Mouse (Mus musculus) liver, embryonic 12.5 days (tissue): Measurements from ENCODE around the gene Amz1. TPM values are rescaled to one million over a fixed set of nuclear protein-coding genes. Genes with fewer than 3 reads are reported as not detected.

ENCODE experiments used
- ATAC-seq: fragments of 200-750 bp; cut with Nextera tagmentation; 2 replicates; pipeline ENCODE4 v1.8.0; 2017; ENCODE audit warnings: moderate number of reproducible peaks, mild to moderate bottlenecking, moderate library complexity
- H3K27ac ChIP-seq: fragments of 300-500 bp; sonication (generic); 2 replicates; pipeline ENCODE4 v1.5.1; 2016; ENCODE audit warnings: mild to moderate bottlenecking
- H3K27me3 ChIP-seq: fragments of 300-500 bp; sonication (generic); replicated peaks from 2 replicates; pipeline ENCODE4 v1.6.1; 2016; ENCODE audit warnings: mild to moderate bottlenecking, moderate library complexity
- H3K36me3 ChIP-seq: fragments of 300-500 bp; sonication (generic); 2 replicates; pipeline ENCODE4 v1.6.1; 2016; ENCODE audit warnings: mild to moderate bottlenecking, moderate library complexity
- H3K4me1 ChIP-seq: fragments of 300-500 bp; sonication (generic); 2 replicates; pipeline ENCODE4 v1.6.1; 2016
- H3K4me2 ChIP-seq: fragments of 300-500 bp; sonication (generic); 2 replicates; pipeline ENCODE4 v1.6.1; 2016; ENCODE audit warnings: mild to moderate bottlenecking, moderate library complexity
- H3K4me3 ChIP-seq: fragments of 300-500 bp; sonication (generic); 2 replicates; pipeline ENCODE4 v1.5.1; 2016; ENCODE audit warnings: mild to moderate bottlenecking, moderate library complexity
- H3K9ac ChIP-seq: fragments of 300-500 bp; sonication (generic); 2 replicates; pipeline ENCODE4 v1.6.1; 2016; ENCODE audit warnings: mild to moderate bottlenecking, moderate library complexity
- H3K9me3 ChIP-seq: fragments of 300-500 bp; sonication (generic); replicated peaks from 2 replicates; pipeline ENCODE4 v1.6.1; 2016; ENCODE audit warnings: mild to moderate bottlenecking, moderate library complexity
- WGBS: fragments of 180-500 bp; shearing (Covaris S2); methylation state at CpG from one replicate; pipeline ENCODE4 v1.1.7; 2016; ENCODE audit not compliant: insufficient replicate concordance; 5-methylcytosine and 5-hydroxymethylcytosine counted together
- polyA plus RNA-seq: library from polyadenylated mRNA; unstranded; fragments of >200 nt; fragmentation: Nextera tagmentation; extraction: Ambion mirVana; gene quantifications from 2 replicates; pipeline ENCODE4 v1.2.1, GENCODE M21; 2016

Gene Amz1
- polyA plus RNA-seq, 1 experiment from 2014 or later, result 1.2 TPM

- no peak overlapping the region for H3K27ac ChIP-seq
- no peak overlapping the region for H3K4me3 ChIP-seq
- no peak overlapping the region for H3K9ac ChIP-seq
- WGBS, result 60% methylated on average over 17 of the region's 17 CpGs
- peaks cover 7% of the 10 kb centered on the region for H3K27me3 ChIP-seq
- H3K4me1 ChIP-seq, result peaks cover 18% of the 10 kb centered on the region
- no peak for ATAC-seq
- H3K4me2 ChIP-seq, result no peak overlapping the region
- H3K9me3 ChIP-seq, result no peaks in the 10 kb centered on the region
- no peaks in the 10 kb centered on the region for H3K36me3 ChIP-seq
These were observed 3.2 kb downstream of the Amz1 start for GRCm38 (mm10) chr5:140726946-140727740.

- 40% methylated on average over 11 of the region's 11 CpGs for WGBS
- H3K27ac ChIP-seq, result no peak overlapping the region
- H3K9ac ChIP-seq, result no peak overlapping the region
- H3K4me3 ChIP-seq, result no peak overlapping the region
- no peaks in the 10 kb centered on the region for H3K9me3 ChIP-seq
- H3K4me2 ChIP-seq, result no peak overlapping the region
- ATAC-seq, result no peak
- H3K27me3 ChIP-seq, result peaks cover 29% of the 10 kb centered on the region
- peaks cover 26% of the 10 kb centered on the region for H3K4me1 ChIP-seq
- no peaks in the 10 kb centered on the region for H3K36me3 ChIP-seq
These were observed 7.3 kb downstream of the Amz1 start for GRCm38 (mm10) chr5:140731040-140731797.

GRCm38 (mm10) chr5:140732195-140732594, 8.3 kb downstream of the Amz1 start:
- H3K9ac ChIP-seq, result no peak overlapping the region
- no peaks in the 10 kb centered on the region for H3K36me3 ChIP-seq
- ATAC-seq, result no peak
- no peaks in the 10 kb centered on the region for H3K9me3 ChIP-seq
- H3K27me3 ChIP-seq, result peaks cover 38% of the 10 kb centered on the region
- no peak overlapping the region for H3K4me2 ChIP-seq
- no peak overlapping the region for H3K27ac ChIP-seq
- no peak overlapping the region for H3K4me3 ChIP-seq
- peaks cover 17% of the 10 kb centered on the region for H3K4me1 ChIP-seq
- 48% methylated on average over 4 of the region's 4 CpGs for WGBS

- Histone ChIP-seq H3K9me3 (no peaks in the 10 kb centered on the region), H3K9ac (no peak overlapping the region), H3K4me2 (no peak overlapping the region), H3K27me3 (peaks cover 50% of the 10 kb centered on the region), H3K4me3 (no peak overlapping the region), H3K4me1 (peaks cover 12% of the 10 kb centered on the region), H3K36me3 (no peaks in the 10 kb centered on the region), H3K27ac (no peak overlapping the region)
- no peak for ATAC-seq
- 37% methylated on average over 3 of the region's 3 CpGs for WGBS
These were observed 9.4 kb downstream of the Amz1 start for GRCm38 (mm10) chr5:140733336-140733735.

- Histone ChIP-seq H3K4me2 (peak overlapping the region; percentile 55), H3K27me3 (peaks cover 54% of the 10 kb centered on the region), H3K36me3 (no peaks in the 10 kb centered on the region), H3K9ac (no peak overlapping the region), H3K4me1 (peaks cover 12% of the 10 kb centered on the region), H3K4me3 (peak overlapping the region; percentile 21), H3K27ac (no peak overlapping the region), H3K9me3 (no peaks in the 10 kb centered on the region)
- peak; percentile 27 for ATAC-seq
- under 1% methylated on average over 22 of the region's 22 CpGs for WGBS
These were observed 11.4 kb downstream of the Amz1 start for GRCm38 (mm10) chr5:140735297-140735696.

- peak overlapping the region; percentile 55 for H3K4me2 ChIP-seq
- H3K4me1 ChIP-seq, result peaks cover 12% of the 10 kb centered on the region
- peak overlapping the region; percentile 21 for H3K4me3 ChIP-seq
- peaks cover 54% of the 10 kb centered on the region for H3K27me3 ChIP-seq
- no peaks in the 10 kb centered on the region for H3K9me3 ChIP-seq
- H3K36me3 ChIP-seq, result no peaks in the 10 kb centered on the region
- 8% methylated on average over 13 of the region's 13 CpGs for WGBS
- H3K27ac ChIP-seq, result no peak overlapping the region
- no peak overlapping the region for H3K9ac ChIP-seq
- no peak for ATAC-seq
These were observed 12.2 kb downstream of the Amz1 start for GRCm38 (mm10) chr5:140736166-140736565.

GRCm38 (mm10) chr5:140739813-140740212, 15.9 kb downstream of the Amz1 start:
- ATAC-seq, result no peak
- no peak overlapping the region for H3K4me2 ChIP-seq
- H3K36me3 ChIP-seq, result no peaks in the 10 kb centered on the region
- H3K4me1 ChIP-seq, result peaks cover 12% of the 10 kb centered on the region
- no peak overlapping the region for H3K27ac ChIP-seq
- H3K9ac ChIP-seq, result no peak overlapping the region
- H3K27me3 ChIP-seq, result peaks cover 39% of the 10 kb centered on the region
- H3K9me3 ChIP-seq, result no peaks in the 10 kb centered on the region
- 51% methylated on average over 12 of the region's 12 CpGs for WGBS
- no peak overlapping the region for H3K4me3 ChIP-seq

- H3K9ac ChIP-seq, result no peak overlapping the region
- no peak overlapping the region for H3K27ac ChIP-seq
- H3K36me3 ChIP-seq, result no peaks in the 10 kb centered on the region
- peaks cover 27% of the 10 kb centered on the region for H3K27me3 ChIP-seq
- ATAC-seq, result no peak
- H3K4me3 ChIP-seq, result no peak overlapping the region
- peaks cover 2% of the 10 kb centered on the region; the same call in 1 of the 2 replicates for H3K4me1 ChIP-seq
- WGBS, result 68% methylated on average over 11 of the region's 11 CpGs
- H3K9me3 ChIP-seq, result no peaks in the 10 kb centered on the region
- H3K4me2 ChIP-seq, result no peak overlapping the region
These were observed 17.1 kb downstream of the Amz1 start for GRCm38 (mm10) chr5:140741040-140741439.

- Histone ChIP-seq H3K9ac (no peak overlapping the region), H3K27me3 (peaks cover 19% of the 10 kb centered on the region), H3K4me1 (no peaks in the 10 kb centered on the region), H3K4me3 (no peak overlapping the region), H3K27ac (no peak overlapping the region), H3K4me2 (no peak overlapping the region), H3K36me3 (no peaks in the 10 kb centered on the region), H3K9me3 (no peaks in the 10 kb centered on the region)
- ATAC-seq, result 0 out of 2 replicates have a peak, but pooled peaks have one; percentile 40
These were observed 17.9 kb downstream of the Amz1 start for GRCm38 (mm10) chr5:140741877-140742276.

GRCm38 (mm10) chr5:140743706-140744131, 19.8 kb downstream of the Amz1 start:
- Histone ChIP-seq H3K9me3 (no peaks in the 10 kb centered on the region), H3K36me3 (no peaks in the 10 kb centered on the region), H3K4me3 (no peak overlapping the region), H3K4me2 (no peak overlapping the region), H3K4me1 (peaks cover 3% of the 10 kb centered on the region; the same call in 1 of the 2 replicates), H3K9ac (no peak overlapping the region), H3K27ac (no peak overlapping the region), H3K27me3 (peaks cover under 1% of the 10 kb centered on the region; the same call in 1 of the 2 replicates)
- 32% methylated on average over 12 of the region's 12 CpGs for WGBS
- no peak for ATAC-seq

GRCm38 (mm10) chr5:140748425-140748824, 24.5 kb downstream of the Amz1 start:
- 0 out of 2 replicates have a peak, but pooled peaks cover 3% of the 10 kb centered on the region for H3K36me3 ChIP-seq
- no peak overlapping the region for H3K9ac ChIP-seq
- no peaks in the 10 kb centered on the region; the same call in 1 of the 2 replicates for H3K27me3 ChIP-seq
- 63% methylated on average over 10 of the region's 10 CpGs for WGBS
- no peak overlapping the region for H3K27ac ChIP-seq
- H3K4me1 ChIP-seq, result peaks cover 11% of the 10 kb centered on the region
- ATAC-seq, result no peak
- H3K4me2 ChIP-seq, result no peak overlapping the region
- H3K9me3 ChIP-seq, result peaks cover 6% of the 10 kb centered on the region
- no peak overlapping the region for H3K4me3 ChIP-seq
